Mouse (Mus musculus): Measurements from ENCODE around the gene Siah1a. TPM values are rescaled to one million over a fixed set of nuclear protein-coding genes. Genes with fewer than 3 reads are reported as not detected.

Siah1a gene
- polyA plus RNA-seq, 1 experiment from 2014 or later: 94.9 TPM

DNA sequence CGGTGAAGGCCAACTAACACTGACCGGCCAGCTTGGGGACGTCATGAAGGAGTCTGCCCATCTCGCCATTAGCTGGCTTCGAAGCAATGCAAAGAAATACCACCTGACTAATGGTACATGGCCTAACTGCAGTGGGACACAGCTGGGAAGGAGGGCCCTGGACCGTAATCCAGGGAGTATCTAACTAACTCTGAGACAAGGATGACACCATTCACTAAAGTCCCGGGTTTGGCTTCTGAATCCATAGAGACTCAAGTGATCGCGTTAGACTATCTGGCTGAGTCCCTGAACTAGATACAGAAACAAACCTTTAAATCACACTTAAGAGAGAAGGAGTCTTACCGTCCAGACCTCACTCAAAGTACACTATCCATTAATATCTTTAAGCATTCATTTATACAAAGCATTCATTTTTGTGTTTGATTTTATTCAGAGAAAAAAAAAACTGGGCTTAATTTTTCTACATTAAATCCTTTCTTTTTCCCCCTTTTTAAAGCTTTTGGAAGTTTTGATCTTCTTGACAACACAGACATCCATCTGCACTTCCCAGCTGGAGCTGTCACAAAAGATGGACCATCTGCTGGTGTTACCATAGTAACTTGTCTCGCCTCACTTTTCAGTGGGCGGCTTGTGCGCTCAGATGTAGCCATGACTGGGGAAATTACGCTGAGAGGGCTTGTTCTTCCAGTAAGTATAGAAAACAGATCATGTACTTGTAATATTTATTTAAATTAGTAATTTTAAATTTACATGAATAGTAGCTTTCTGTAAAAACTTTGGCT is 32.1 kb downstream of the Siah1a start:
- H3K4me3 ChIP-seq (replicated peaks; ENCODE audit: low read length): no peak overlapping the region
- no peaks in the 10 kb centered on the region for H3K27me3 ChIP-seq (replicated peaks; ENCODE audit: control insufficient read depth, insufficient read depth, low read length)
- peak; percentile 94 for ATAC-seq
- H3K9me3 ChIP-seq (ENCODE audit: control insufficient read depth, low read length): no peaks in the 10 kb centered on the region
- H3K27ac ChIP-seq (ENCODE audit: low read length): peak overlapping the region; percentile 94
- peaks cover 2% of the 10 kb centered on the region; the same call in 1 of the 2 replicates for H3K36me3 ChIP-seq (ENCODE audit: control insufficient read depth, insufficient read depth)
- no peak overlapping the region for H3K9ac ChIP-seq (replicated peaks; ENCODE audit: low read depth, low read length)
- 47% methylated on average over 14 of the region's 14 CpGs for WGBS
- peaks cover 26% of the 10 kb centered on the region for H3K4me1 ChIP-seq (replicated peaks; ENCODE audit: control insufficient read depth, insufficient read depth, low read length)
- peak overlapping the region; percentile 8; the same call in 1 of the 2 replicates for H3K4me2 ChIP-seq (ENCODE audit: low read length)

DNA sequence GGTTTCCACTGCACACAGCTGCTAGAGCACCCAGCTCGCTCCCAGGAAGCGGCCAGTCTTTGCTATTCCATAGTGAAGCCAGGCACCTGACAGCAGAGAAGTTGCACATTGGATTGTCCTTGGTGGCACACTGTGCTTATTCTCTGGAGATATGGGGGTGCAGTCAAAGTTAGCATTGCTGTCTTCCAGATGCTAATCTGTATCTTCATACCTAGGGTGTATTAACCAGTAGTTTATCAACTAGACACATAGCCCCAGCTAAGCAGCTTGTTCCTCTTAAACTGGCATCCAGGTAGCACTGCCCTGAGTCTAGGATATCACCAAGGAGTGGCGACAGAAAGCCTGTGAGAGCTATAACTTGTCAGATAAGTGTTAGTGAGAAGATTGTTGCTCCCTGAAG is 33.1 kb downstream of the Siah1a start:
- Histone ChIP-seq H3K9me3 (ENCODE audit: control insufficient read depth, low read length) (no peaks in the 10 kb centered on the region), H3K9ac (replicated peaks; ENCODE audit: low read depth, low read length) (no peak overlapping the region), H3K27me3 (replicated peaks; ENCODE audit: control insufficient read depth, insufficient read depth, low read length) (no peaks in the 10 kb centered on the region), H3K36me3 (ENCODE audit: control insufficient read depth, insufficient read depth) (peaks cover 2% of the 10 kb centered on the region; the same call in 1 of the 2 replicates), H3K27ac (ENCODE audit: low read length) (peak overlapping the region; percentile 94), H3K4me1 (replicated peaks; ENCODE audit: control insufficient read depth, insufficient read depth, low read length) (peaks cover 26% of the 10 kb centered on the region), H3K4me3 (replicated peaks; ENCODE audit: low read length) (no peak overlapping the region), H3K4me2 (ENCODE audit: low read length) (no peak overlapping the region)
- WGBS: 94% methylated on average over 3 of the region's 3 CpGs
- ATAC-seq: no peak

DNA sequence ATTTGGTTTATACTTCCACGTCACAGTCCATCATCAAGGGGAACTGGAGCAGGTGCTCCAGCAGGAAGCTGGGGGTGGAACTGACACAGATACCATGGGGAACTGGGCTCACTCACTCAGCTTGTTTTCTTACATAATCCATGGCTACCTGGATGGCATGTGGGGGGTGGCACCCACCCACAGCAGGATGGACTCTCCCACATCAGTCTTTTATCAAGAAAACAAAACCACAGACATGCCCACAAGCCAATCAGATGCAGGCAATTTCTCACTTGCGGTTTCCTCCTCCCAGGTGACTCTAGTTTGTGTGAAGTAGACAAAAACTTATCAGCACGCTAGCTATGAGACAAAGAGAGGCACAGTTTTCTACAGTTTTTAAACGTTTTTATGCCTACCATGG is 37.9 kb downstream of the Siah1a start:
- no peaks in the 10 kb centered on the region for H3K27me3 ChIP-seq (replicated peaks; ENCODE audit: control insufficient read depth, insufficient read depth, low read length)
- no peak overlapping the region for H3K9ac ChIP-seq (replicated peaks; ENCODE audit: low read depth, low read length)
- no peaks in the 10 kb centered on the region for H3K9me3 ChIP-seq (ENCODE audit: control insufficient read depth, low read length)
- 74% methylated on average over 4 of the region's 4 CpGs for WGBS
- ATAC-seq: no peak
- no peak overlapping the region for H3K4me3 ChIP-seq (replicated peaks; ENCODE audit: low read length)
- H3K27ac ChIP-seq (ENCODE audit: low read length): no peak overlapping the region
- H3K4me2 ChIP-seq (ENCODE audit: low read length): no peak overlapping the region
- no peaks in the 10 kb centered on the region for H3K36me3 ChIP-seq (ENCODE audit: control insufficient read depth, insufficient read depth)
- peaks cover 8% of the 10 kb centered on the region for H3K4me1 ChIP-seq (replicated peaks; ENCODE audit: control insufficient read depth, insufficient read depth, low read length)

GRCm38 (mm10) chr8:86706756-86707155 is 39.0 kb downstream of the Siah1a start:
- WGBS: 87% methylated on average over 5 of the region's 5 CpGs
- Histone ChIP-seq H3K27ac (ENCODE audit: low read length) (no peak overlapping the region), H3K4me3 (replicated peaks; ENCODE audit: low read length) (no peak overlapping the region), H3K9me3 (ENCODE audit: control insufficient read depth, low read length) (no peaks in the 10 kb centered on the region), H3K4me2 (ENCODE audit: low read length) (no peak overlapping the region), H3K36me3 (ENCODE audit: control insufficient read depth, insufficient read depth) (no peaks in the 10 kb centered on the region), H3K4me1 (replicated peaks; ENCODE audit: control insufficient read depth, insufficient read depth, low read length) (no peaks in the 10 kb centered on the region; the same call in 1 of the 2 replicates), H3K9ac (replicated peaks; ENCODE audit: low read depth, low read length) (no peak overlapping the region), H3K27me3 (replicated peaks; ENCODE audit: control insufficient read depth, insufficient read depth, low read length) (no peaks in the 10 kb centered on the region)
- ATAC-seq: no peak

DNA sequence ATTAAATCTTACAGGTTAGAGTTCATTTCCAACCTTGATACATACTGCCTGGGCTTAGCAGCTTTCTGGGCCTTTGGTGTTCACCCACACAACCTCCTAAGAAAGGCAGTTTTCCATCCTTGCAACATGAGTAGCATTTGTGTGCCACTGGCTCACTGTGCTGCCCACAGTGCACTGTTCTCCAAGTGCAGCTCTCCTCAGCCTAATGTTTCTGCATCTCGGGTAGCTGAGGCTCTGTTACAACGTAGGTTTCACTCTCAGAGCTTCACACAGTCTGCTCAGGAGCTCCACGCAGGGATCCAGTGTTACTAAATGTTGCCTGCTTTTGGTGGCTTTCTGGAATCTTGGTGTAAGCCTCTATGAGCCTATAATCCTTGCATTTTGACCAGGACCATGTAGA is 40.4 kb downstream of the Siah1a start:
- H3K4me2 ChIP-seq (ENCODE audit: low read length): no peak overlapping the region
- ATAC-seq: no peak
- H3K4me3 ChIP-seq (replicated peaks; ENCODE audit: low read length): no peak overlapping the region
- H3K9me3 ChIP-seq (ENCODE audit: control insufficient read depth, low read length): no peaks in the 10 kb centered on the region
- H3K36me3 ChIP-seq (ENCODE audit: control insufficient read depth, insufficient read depth): no peaks in the 10 kb centered on the region
- WGBS: 89% methylated on average over 3 of the region's 3 CpGs
- H3K27me3 ChIP-seq (replicated peaks; ENCODE audit: control insufficient read depth, insufficient read depth, low read length): no peaks in the 10 kb centered on the region
- no peak overlapping the region for H3K9ac ChIP-seq (replicated peaks; ENCODE audit: low read depth, low read length)
- H3K4me1 ChIP-seq (replicated peaks; ENCODE audit: control insufficient read depth, insufficient read depth, low read length): no peaks in the 10 kb centered on the region
- H3K27ac ChIP-seq (ENCODE audit: low read length): no peak overlapping the region

- 0 out of 2 replicates have a peak, but pooled peaks cover 3% of the 10 kb centered on the region for H3K36me3 ChIP-seq (ENCODE audit: control insufficient read depth, insufficient read depth)
- no peaks in the 10 kb centered on the region for H3K4me1 ChIP-seq (replicated peaks; ENCODE audit: control insufficient read depth, insufficient read depth, low read length)
- no peak overlapping the region for H3K9ac ChIP-seq (replicated peaks; ENCODE audit: low read depth, low read length)
- H3K4me2 ChIP-seq (ENCODE audit: low read length): no peak overlapping the region
- H3K27me3 ChIP-seq (replicated peaks; ENCODE audit: control insufficient read depth, insufficient read depth, low read length): no peaks in the 10 kb centered on the region
- no peak overlapping the region for H3K27ac ChIP-seq (ENCODE audit: low read length)
- no peak for ATAC-seq
- no peaks in the 10 kb centered on the region for H3K9me3 ChIP-seq (ENCODE audit: control insufficient read depth, low read length)
- no peak overlapping the region for H3K4me3 ChIP-seq (replicated peaks; ENCODE audit: low read length)
- 80% methylated on average over 3 of the region's 3 CpGs for WGBS
Observed at GRCm38 (mm10) chr8:86702453-86702852, 43.3 kb downstream of the Siah1a start.

DNA sequence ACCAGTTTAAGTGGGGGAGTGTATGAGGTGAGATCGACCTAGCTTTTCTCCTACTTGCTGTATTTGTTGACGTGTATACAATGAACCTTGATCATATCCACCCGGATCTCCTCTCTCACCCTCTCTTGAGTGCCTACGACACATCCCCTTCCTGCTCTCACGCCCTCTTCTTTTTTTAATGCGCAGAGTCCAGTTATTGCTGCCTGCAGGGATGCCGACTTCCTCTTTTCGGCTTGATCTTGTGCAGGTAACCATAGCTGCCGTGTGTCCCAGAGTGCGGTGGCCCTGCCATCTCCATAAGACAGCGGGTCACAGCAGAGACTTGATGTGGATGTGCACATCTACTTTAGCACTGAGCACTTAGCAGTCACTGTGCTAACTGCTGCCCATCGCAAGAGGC is 46.3 kb downstream of the Siah1a start:
- WGBS: 95% methylated on average over 12 of the region's 12 CpGs

GRCm38 (mm10) chr8:86698811-86699421 is 46.8 kb downstream of the Siah1a start:
- 93% methylated on average over 1 of the region's 1 CpGs for WGBS
- no peak overlapping the region for H3K4me3 ChIP-seq (replicated peaks; ENCODE audit: low read length)
- ATAC-seq: no peak
- no peaks in the 10 kb centered on the region for H3K27me3 ChIP-seq (replicated peaks; ENCODE audit: control insufficient read depth, insufficient read depth, low read length)
- H3K4me2 ChIP-seq (ENCODE audit: low read length): no peak overlapping the region
- H3K36me3 ChIP-seq (ENCODE audit: control insufficient read depth, insufficient read depth): 0 out of 2 replicates have a peak, but pooled peaks cover 3% of the 10 kb centered on the region
- no peak overlapping the region for H3K27ac ChIP-seq (ENCODE audit: low read length)
- H3K9me3 ChIP-seq (ENCODE audit: control insufficient read depth, low read length): no peaks in the 10 kb centered on the region
- H3K9ac ChIP-seq (replicated peaks; ENCODE audit: low read depth, low read length): no peak overlapping the region
- H3K4me1 ChIP-seq (replicated peaks; ENCODE audit: control insufficient read depth, insufficient read depth, low read length): no peaks in the 10 kb centered on the region

More for the DNA sequence above, 46.3 kb downstream of the Siah1a start:
- ATAC-seq: no peak
- 0 out of 2 replicates have a peak, but pooled peaks cover 3% of the 10 kb centered on the region for H3K36me3 ChIP-seq (ENCODE audit: control insufficient read depth, insufficient read depth)
- H3K4me1 ChIP-seq (replicated peaks; ENCODE audit: control insufficient read depth, insufficient read depth, low read length): no peaks in the 10 kb centered on the region
- H3K27ac ChIP-seq (ENCODE audit: low read length): no peak overlapping the region
- no peaks in the 10 kb centered on the region for H3K9me3 ChIP-seq (ENCODE audit: control insufficient read depth, low read length)
- no peak overlapping the region for H3K4me2 ChIP-seq (ENCODE audit: low read length)
- H3K9ac ChIP-seq (replicated peaks; ENCODE audit: low read depth, low read length): no peak overlapping the region
- no peak overlapping the region for H3K4me3 ChIP-seq (replicated peaks; ENCODE audit: low read length)
- H3K27me3 ChIP-seq (replicated peaks; ENCODE audit: control insufficient read depth, insufficient read depth, low read length): no peaks in the 10 kb centered on the region

GRCm38 (mm10) chr8:86695703-86696102 is 50.0 kb downstream of the Siah1a start:
- H3K9me3 ChIP-seq (ENCODE audit: control insufficient read depth, low read length): no peaks in the 10 kb centered on the region
- 0 out of 2 replicates have a peak, but pooled peaks cover 3% of the 10 kb centered on the region for H3K36me3 ChIP-seq (ENCODE audit: control insufficient read depth, insufficient read depth)
- no peak overlapping the region for H3K4me3 ChIP-seq (replicated peaks; ENCODE audit: low read length)
- H3K4me2 ChIP-seq (ENCODE audit: low read length): no peak overlapping the region
- no peaks in the 10 kb centered on the region for H3K27me3 ChIP-seq (replicated peaks; ENCODE audit: control insufficient read depth, insufficient read depth, low read length)
- H3K27ac ChIP-seq (ENCODE audit: low read length): no peak overlapping the region
- no peaks in the 10 kb centered on the region for H3K4me1 ChIP-seq (replicated peaks; ENCODE audit: control insufficient read depth, insufficient read depth, low read length)
- ATAC-seq: no peak
- no peak overlapping the region for H3K9ac ChIP-seq (replicated peaks; ENCODE audit: low read depth, low read length)
- 88% methylated on average over 2 of the region's 2 CpGs for WGBS
